Mouse (Mus musculus): ENCODE measurements around the gene Nap1l4. TPM values are rescaled to one million over a fixed set of nuclear protein-coding genes. Genes with fewer than 3 reads are reported as not detected.

Nap1l4 gene
- polyA plus RNA-seq, 1 experiment from 2014 or later = 198 TPM

DNA sequence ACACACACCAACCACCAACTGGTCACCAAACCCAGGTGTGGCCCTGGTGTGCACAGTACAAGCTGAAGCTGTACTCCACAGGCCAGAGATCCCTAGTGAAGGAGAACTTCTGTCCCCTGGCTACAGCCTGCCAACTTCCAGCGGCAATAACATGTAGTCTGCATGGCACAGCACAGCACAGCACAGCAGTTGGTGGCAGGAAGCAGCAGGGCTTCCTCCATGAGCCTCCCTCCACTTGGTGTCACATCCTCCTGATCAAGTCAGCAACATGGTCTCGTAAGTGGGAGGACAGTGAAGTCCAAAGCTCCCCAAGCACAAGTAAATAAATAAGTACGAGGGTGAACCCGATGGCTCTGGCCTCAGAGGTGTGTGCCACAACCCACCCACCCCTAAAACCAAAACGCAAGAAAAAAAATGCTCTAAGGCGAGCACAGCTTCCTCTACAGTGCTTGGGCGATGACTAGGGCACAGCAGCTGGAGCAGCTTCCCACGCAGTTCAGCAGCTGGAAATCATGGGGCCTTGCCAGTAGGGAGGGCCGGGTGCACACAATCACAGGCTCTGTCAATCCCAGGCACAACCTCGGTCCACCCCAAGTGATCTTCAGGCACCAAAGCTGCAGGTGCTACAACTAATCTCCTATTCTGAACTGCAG lies 35.0 kb downstream of the Nap1l4 start:
- no peak for ATAC-seq
- 87% methylated on average over 10 of the region's 10 CpGs for WGBS
- H3K4me2 ChIP-seq (replicated peaks) = no peak overlapping the region
- no peak overlapping the region for H3K4me3 ChIP-seq (replicated peaks)
- H3K36me3 ChIP-seq = peaks cover 43% of the 10 kb centered on the region
- no peaks in the 10 kb centered on the region for H3K9me3 ChIP-seq
- H3K27me3 ChIP-seq (replicated peaks) = no peaks in the 10 kb centered on the region
- H3K27ac ChIP-seq = no peak overlapping the region
- no peak overlapping the region for H3K9ac ChIP-seq
- H3K4me1 ChIP-seq (replicated peaks) = no peaks in the 10 kb centered on the region

DNA sequence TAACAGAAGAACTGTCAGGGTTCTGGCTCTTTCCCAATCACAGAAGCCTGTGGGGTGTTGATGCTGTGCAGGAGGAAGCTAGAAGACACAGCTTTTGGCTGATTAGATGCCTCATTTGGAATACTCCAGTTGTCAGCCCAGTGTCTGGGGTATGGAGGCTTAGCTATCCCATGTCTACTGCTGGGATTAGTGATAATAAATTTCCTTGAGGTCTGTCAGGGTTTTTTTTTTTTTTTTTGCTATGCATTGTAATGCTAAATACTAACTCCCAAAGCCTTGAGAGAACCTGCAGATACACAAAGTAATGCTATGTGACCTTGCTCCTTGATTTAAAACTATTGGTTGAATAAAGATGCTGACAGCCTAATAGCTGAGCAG lies 37.6 kb downstream of the Nap1l4 start:
- Histone ChIP-seq H3K4me2 (replicated peaks) (no peak overlapping the region), H3K36me3 (peaks cover 26% of the 10 kb centered on the region), H3K9ac (no peak overlapping the region), H3K9me3 (no peaks in the 10 kb centered on the region), H3K4me1 (replicated peaks) (no peaks in the 10 kb centered on the region), H3K27ac (no peak overlapping the region), H3K27me3 (replicated peaks) (no peaks in the 10 kb centered on the region), H3K4me3 (replicated peaks) (no peak overlapping the region)
- ATAC-seq = no peak

DNA sequence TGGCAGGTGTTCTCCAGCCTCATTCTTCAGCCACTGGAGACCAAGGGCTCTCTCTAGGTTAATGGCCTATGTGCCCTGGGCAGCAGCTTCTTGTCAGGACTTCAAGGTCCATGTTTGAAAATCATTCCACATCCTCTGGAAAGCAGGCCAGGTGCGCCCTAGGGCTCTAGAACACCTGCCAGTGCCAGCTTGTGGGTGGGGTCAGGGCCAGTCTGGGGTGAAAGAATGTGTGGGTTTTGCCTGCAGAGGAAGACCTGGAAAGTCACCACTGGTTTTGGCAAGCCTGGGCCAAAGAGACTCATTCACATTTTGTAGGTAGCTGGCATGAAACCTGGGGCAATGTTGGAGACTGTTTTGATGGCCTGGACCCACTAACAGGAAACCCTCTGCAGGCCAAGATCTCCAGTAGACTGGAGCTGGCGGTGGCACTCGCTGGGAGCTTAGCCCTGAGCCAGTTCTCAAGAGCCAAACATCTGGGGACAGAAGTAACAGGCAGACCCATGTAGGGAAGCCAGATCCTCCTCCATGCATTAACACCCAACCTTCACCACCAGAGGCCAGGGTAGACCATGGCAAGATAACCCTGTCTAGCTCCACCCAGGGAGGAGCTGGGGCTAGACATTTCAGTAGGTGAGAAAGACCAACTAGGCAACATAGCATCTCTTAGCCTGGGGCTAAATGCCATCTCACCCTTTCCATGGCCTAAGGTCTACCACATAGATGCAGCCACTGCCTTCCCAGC lies 38.1 kb downstream of the Nap1l4 start:
- H3K27me3 ChIP-seq (replicated peaks) = no peaks in the 10 kb centered on the region

DNA sequence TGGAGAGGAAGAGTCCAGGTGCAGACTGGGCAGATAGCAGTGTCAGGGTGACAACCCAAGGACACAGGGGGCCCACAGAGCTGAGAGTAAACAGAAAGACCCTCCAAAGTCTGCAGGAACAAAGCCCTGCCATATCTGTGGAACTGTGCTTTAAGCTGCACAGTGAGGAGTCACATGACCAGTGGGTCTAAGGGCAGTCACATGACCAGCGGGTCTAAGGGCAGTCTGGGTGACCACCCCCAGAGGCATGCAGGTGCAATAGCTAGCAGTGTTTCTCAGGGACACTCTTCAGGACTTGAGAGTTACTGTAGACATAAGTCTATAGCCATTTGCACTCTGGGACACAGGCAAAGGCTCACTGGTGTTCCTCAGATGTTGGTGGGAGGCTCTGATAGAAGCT lies 39.3 kb downstream of the Nap1l4 start:
- H3K9me3 ChIP-seq = no peaks in the 10 kb centered on the region
- H3K4me2 ChIP-seq (replicated peaks) = no peak overlapping the region
- no peak for ATAC-seq
- H3K4me3 ChIP-seq (replicated peaks) = no peak overlapping the region
- H3K27ac ChIP-seq = no peak overlapping the region
- H3K27me3 ChIP-seq (replicated peaks) = no peaks in the 10 kb centered on the region
- WGBS = 69% methylated on average over 1 of the region's 1 CpGs
- H3K9ac ChIP-seq = no peak overlapping the region
- no peaks in the 10 kb centered on the region for H3K4me1 ChIP-seq (replicated peaks)
- peaks cover 11% of the 10 kb centered on the region for H3K36me3 ChIP-seq

More for the DNA sequence above, 38.1 kb downstream of the Nap1l4 start:
- Histone ChIP-seq H3K9ac (no peak overlapping the region), H3K4me3 (replicated peaks) (no peak overlapping the region), H3K4me2 (replicated peaks) (no peak overlapping the region), H3K4me1 (replicated peaks) (no peaks in the 10 kb centered on the region), H3K36me3 (peaks cover 22% of the 10 kb centered on the region), H3K9me3 (no peaks in the 10 kb centered on the region), H3K27ac (no peak overlapping the region)
- ATAC-seq = no peak
- WGBS = 83% methylated on average over 3 of the region's 3 CpGs

DNA sequence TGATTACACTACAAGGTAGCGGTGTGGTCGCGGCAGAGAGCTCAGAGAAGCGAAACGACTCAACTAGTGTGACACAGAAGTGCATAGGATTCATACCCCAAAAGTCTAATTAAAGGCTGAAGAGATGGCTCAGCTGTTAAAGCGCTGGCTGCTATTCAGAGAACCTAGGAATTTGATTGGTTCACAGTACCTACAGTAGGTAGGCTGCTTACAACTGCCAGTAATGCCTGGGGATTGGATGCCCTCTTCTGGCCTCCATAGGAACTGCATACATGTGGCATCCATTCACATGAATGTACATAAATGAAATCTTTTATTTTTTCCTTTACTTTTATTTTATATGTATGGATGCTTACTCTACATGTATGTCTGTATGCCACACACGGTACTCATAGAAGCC lies 42.2 kb downstream of the Nap1l4 start:
- Histone ChIP-seq H3K27me3 (replicated peaks) (peaks cover 14% of the 10 kb centered on the region), H3K9ac (no peak overlapping the region), H3K4me1 (replicated peaks) (peaks cover 10% of the 10 kb centered on the region), H3K4me2 (replicated peaks) (no peak overlapping the region), H3K27ac (no peak overlapping the region), H3K4me3 (replicated peaks) (no peak overlapping the region), H3K9me3 (no peaks in the 10 kb centered on the region), H3K36me3 (no peaks in the 10 kb centered on the region)
- ATAC-seq = no peak
- 33% methylated on average over 7 of the region's 7 CpGs for WGBS

DNA sequence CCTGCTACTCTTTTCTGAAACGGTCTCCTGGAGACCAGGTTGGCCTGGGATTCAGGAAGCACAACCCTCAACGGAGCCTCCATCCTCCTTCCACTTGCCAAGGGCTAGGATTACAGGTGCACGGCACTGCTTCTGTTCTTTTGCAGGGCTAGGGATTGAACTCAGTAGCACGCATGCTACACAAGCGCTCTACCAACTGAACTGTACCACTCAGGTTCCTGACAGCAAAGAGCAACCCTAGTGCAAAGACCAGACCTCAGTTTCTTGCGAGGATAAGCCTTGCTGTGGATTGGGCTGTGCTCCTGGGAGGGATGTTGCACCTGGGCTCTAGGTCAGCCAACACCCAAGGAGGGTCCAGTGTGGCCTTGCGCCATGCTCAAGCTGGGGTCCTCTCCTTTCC lies 42.6 kb downstream of the Nap1l4 start:
- H3K9ac ChIP-seq = no peak overlapping the region
- 74% methylated on average over 7 of the region's 7 CpGs for WGBS
- H3K4me1 ChIP-seq (replicated peaks) = peaks cover 14% of the 10 kb centered on the region
- no peaks in the 10 kb centered on the region for H3K36me3 ChIP-seq
- H3K27me3 ChIP-seq (replicated peaks) = peaks cover 18% of the 10 kb centered on the region
- H3K4me2 ChIP-seq (replicated peaks) = no peak overlapping the region
- no peak overlapping the region for H3K4me3 ChIP-seq (replicated peaks)
- no peaks in the 10 kb centered on the region for H3K9me3 ChIP-seq
- no peak overlapping the region for H3K27ac ChIP-seq
- ATAC-seq = no peak

DNA sequence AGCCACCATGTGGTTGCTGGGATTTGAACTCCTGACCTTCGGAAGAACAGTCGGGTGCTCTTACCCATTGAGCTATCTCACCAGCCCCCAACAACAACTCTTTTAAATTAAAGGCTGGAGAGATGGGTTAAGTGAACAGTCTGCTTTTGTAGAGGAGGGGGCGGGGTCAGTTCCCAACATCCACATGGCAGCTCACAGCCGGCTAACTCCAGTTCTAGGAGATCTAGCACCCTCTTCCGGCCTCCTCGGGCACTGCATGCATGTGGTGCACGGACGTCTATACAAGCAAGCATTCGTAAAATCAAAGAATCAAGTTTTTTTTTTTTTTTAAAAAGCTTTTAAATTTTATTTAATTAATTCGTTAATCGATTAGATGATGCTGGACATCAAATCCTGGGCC lies 43.1 kb downstream of the Nap1l4 start:
- Histone ChIP-seq H3K9me3 (no peaks in the 10 kb centered on the region), H3K9ac (no peak overlapping the region), H3K4me2 (replicated peaks) (no peak overlapping the region), H3K27ac (no peak overlapping the region), H3K36me3 (no peaks in the 10 kb centered on the region), H3K4me3 (replicated peaks) (no peak overlapping the region), H3K27me3 (replicated peaks) (peaks cover 22% of the 10 kb centered on the region), H3K4me1 (replicated peaks) (peaks cover 15% of the 10 kb centered on the region)
- WGBS = 33% methylated on average over 11 of the region's 11 CpGs
- ATAC-seq = no peak

DNA sequence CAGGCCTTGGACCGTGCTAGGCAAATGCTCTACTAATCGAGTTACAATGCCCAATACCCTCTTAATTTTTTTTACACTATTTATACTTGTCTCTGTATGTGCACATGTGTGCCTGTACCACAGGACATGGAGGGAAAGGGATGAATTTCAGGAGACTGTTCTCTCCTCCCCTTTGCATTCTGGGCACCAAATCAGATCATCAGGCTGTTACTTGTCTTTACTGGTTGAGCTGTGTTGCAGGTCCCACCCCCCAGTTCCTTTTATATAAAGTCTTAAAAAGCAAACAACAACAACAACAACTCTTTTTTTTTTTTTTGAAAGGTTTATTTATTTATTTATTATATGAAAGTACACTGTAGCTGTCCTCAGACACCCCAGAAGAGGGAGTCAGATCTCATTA lies 43.5 kb downstream of the Nap1l4 start:
- Histone ChIP-seq H3K4me1 (replicated peaks) (peaks cover 15% of the 10 kb centered on the region), H3K9ac (no peak overlapping the region), H3K27me3 (replicated peaks) (peaks cover 26% of the 10 kb centered on the region), H3K4me3 (replicated peaks) (no peak overlapping the region), H3K27ac (no peak overlapping the region), H3K36me3 (no peaks in the 10 kb centered on the region), H3K9me3 (no peaks in the 10 kb centered on the region), H3K4me2 (replicated peaks) (no peak overlapping the region)
- ATAC-seq = no peak
- WGBS = 93% methylated on average over 2 of the region's 2 CpGs

DNA sequence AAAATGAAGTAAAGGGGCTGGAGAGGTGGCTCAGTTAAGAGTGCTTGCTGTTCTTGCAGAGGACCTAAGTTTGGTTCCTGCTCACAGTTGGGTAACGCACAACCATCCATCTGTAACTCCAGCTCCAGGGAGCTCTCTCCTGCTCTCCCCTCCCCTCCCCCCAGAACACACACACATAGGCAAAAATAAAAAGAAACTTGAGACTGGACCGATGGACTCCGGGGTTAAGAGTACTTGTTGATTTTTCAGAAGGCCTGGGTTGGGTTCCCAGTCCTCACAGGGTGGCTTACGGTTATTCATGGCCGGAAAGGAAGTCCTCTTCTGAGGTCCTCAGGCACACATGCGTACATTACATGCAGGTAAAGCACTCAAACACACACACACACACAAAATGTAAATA lies 45.0 kb downstream of the Nap1l4 start:
- no peak overlapping the region for H3K4me2 ChIP-seq (replicated peaks)
- H3K9me3 ChIP-seq = no peaks in the 10 kb centered on the region
- H3K36me3 ChIP-seq = no peaks in the 10 kb centered on the region
- ATAC-seq = no peak
- 82% methylated on average over 6 of the region's 6 CpGs for WGBS
- peaks cover 28% of the 10 kb centered on the region for H3K27me3 ChIP-seq (replicated peaks)
- no peak overlapping the region for H3K9ac ChIP-seq
- H3K27ac ChIP-seq = no peak overlapping the region
- no peak overlapping the region for H3K4me3 ChIP-seq (replicated peaks)
- H3K4me1 ChIP-seq (replicated peaks) = peaks cover 15% of the 10 kb centered on the region

DNA sequence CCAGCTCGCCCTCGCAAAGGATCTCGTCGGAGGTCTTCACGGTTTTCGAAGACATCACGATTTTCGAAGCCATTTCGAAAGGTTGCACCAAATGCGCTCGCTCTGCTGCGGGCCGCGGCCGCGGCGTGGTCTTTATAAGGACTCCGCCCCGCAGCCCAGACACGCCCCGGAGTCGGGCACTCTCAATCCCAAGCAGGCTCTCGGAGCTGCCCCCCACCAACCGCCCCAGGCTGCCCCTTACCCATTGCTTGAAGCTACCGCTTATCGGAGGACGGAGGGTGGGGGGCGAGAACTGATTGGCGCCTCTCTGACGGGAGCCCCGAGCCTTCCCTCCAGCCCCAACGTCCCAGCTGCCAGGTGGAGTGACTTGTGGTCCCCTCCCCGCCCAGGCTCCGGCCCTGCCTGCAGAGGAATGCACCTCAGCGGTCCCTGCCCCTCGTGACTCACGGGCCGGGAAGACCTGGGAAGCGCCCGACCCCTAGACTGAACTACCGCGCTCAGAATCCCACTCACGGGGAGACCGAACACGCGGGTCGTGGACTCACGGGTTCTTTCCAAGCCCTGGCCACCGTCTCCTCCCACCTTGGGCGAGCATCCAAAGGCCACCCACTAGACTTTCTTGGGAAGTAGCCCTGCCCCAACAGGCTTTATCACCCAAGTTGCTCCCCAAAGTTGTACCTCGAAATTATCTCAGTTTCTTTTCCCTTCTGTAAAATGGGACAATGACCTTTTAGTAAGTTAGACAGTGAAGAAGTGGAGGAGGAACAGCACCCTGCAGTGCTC lies 46.3 kb downstream of the Nap1l4 start, which contains the start of gene Phlda2:
Phlda2 (minus strand) TSS at position 733 of the 783 bp plus-strand sequence.
- peak within 1 kb of the TSS; percentile 40 for H3K4me3 ChIP-seq (replicated peaks)
- H3K27ac ChIP-seq = no peak within 1 kb of the TSS
- H3K4me2 ChIP-seq (replicated peaks) = peak within 1 kb of the TSS; percentile 84
- peak; percentile 55 for ATAC-seq
- H3K9ac ChIP-seq = peak within 1 kb of the TSS; percentile 36
- peaks cover 15% of the 10 kb centered on the region for H3K4me1 ChIP-seq (replicated peaks)
- H3K36me3 ChIP-seq = no peaks in the 10 kb centered on the region
- no peaks in the 10 kb centered on the region for H3K9me3 ChIP-seq
- WGBS = 3% methylated on average over 51 of the region's 51 CpGs
- H3K27me3 ChIP-seq (replicated peaks) = peaks cover 28% of the 10 kb centered on the region

DNA sequence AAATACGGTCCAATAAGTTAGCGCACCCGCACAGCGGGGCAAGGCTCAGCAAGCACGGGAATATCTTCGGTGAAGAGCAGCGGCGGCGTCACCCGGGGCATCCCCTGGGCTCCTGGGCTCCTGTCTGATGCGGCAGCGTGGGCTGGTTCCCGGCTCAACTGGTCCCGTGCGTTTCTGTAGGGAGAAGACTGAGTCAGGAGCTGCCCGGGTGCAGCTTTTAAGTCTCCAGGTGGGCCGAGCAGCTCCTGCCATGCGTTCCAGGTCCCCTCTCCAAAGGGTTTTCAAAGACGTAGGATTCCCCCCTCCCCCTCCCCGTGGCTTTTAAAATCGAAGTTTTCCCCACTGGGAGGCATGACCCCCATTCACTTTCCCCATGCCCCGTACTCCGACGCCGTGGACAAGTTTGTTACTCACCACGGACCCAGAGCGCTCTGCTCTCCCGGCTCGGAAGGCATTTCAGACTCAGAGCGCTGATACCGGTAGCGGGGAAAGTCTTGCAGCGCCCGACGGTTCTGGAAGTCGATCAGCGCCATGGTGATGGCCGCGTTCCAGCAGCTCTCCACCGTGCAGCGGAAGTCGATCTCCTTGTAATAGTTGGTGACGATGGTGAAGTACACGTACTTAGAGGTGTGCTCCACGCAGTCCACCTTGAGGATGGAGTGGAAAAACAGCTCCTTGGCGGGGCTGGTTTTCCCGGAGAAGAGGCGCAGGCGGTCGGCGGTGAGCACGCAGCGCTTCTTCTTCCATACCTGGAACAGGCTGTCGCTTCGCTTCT lies 47.1 kb downstream of the Nap1l4 start:
- peak overlapping the region; percentile 40 for H3K4me3 ChIP-seq (replicated peaks)
- H3K27ac ChIP-seq = no peak overlapping the region
- H3K4me1 ChIP-seq (replicated peaks) = peaks cover 15% of the 10 kb centered on the region
- peaks cover 28% of the 10 kb centered on the region for H3K27me3 ChIP-seq (replicated peaks)
- peak overlapping the region; percentile 84 for H3K4me2 ChIP-seq (replicated peaks)
- H3K9me3 ChIP-seq = no peaks in the 10 kb centered on the region
- H3K9ac ChIP-seq = peak overlapping the region; percentile 36
- ATAC-seq = 0 out of 2 replicates have a peak, but pooled peaks have one; percentile 14
- WGBS = 3% methylated on average over 55 of the region's 55 CpGs
- H3K36me3 ChIP-seq = no peaks in the 10 kb centered on the region

DNA sequence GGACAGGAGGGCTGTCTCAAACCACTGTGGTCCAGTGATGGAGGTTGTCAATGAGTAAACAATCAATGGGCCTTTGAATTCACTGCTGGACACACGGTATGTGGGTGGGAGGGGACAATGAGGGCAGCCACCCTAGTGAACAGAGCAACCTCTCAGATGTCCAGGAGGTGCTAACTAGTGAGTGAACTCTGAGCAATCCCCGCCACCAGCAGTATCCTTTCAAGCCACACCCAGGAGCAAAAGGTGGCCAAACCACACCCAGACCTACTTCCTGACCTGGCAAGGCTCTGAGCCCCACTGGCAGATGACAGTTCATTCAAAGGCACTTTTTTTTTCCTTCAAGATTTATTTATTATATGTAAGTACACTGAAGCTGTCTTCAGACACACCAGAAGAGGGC lies 48.0 kb downstream of the Nap1l4 start:
- H3K4me2 ChIP-seq (replicated peaks) = peak overlapping the region; percentile 84; the same call in 1 of the 2 replicates
- H3K36me3 ChIP-seq = no peaks in the 10 kb centered on the region
- H3K4me1 ChIP-seq (replicated peaks) = peaks cover 15% of the 10 kb centered on the region
- WGBS = 45% methylated on average over 2 of the region's 2 CpGs
- no peak for ATAC-seq
- H3K9me3 ChIP-seq = no peaks in the 10 kb centered on the region
- H3K4me3 ChIP-seq (replicated peaks) = no peak overlapping the region
- no peak overlapping the region for H3K27ac ChIP-seq
- H3K27me3 ChIP-seq (replicated peaks) = peaks cover 28% of the 10 kb centered on the region
- no peak overlapping the region for H3K9ac ChIP-seq

All from intestine, embryonic 15.5 days (tissue).